Mouse (Mus musculus): ENCODE measurements at regions not wholly inside any gene's neighbourhood (a gene's known extent, or its start where the extent isn't known, plus 50 kb on each side); places are given as distances from the start of the nearest gene placed in this dataset.

DNA sequence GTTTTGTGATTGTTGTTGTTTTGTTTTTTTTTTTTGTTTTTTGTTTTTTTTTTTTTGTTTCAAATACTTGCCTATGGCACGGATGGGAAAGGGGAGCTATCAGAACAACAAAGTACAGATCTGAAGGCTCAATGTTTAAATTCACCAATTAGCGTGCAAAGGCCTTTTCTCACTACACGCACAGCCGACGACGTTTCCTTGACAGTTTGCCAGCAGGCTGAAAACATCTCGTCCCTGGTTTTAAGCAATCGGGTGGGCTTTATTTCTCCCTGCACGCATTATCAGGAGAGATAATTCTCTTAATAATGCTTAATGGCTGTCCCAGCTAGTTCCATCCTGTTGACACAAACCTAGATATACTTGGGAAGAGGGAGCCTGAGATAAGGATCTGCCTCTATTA, 79.6 kb downstream of the Diras2 start:
- H3K9me3 ChIP-seq (replicated peaks; ENCODE audit: insufficient read depth, low read length), result no peaks in the 10 kb centered on the region

DNA sequence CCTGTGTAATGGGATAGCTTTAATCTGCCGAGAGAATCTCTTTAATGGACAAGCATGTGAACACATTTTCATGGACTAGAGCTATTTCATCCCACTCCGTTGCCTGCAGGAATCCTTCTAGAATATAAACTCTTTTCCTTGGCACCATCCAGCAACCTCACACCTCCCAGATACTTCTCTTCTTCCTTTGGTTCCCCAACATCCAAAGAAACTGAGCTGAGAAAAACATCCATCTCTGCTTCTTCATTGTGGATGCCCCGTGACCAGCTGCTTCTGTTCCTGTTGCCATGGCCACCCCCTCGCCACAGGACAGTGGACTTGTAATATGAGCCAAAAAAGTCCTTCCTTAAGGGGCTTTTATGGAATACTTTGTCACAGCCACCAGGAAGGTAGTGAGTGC, 78.8 kb downstream of the Diras2 start:
- Histone ChIP-seq H3K27ac (ENCODE audit: control insufficient read depth, low read depth, low read length) (no peak overlapping the region), H3K79me2 (ENCODE audit: control insufficient read depth, insufficient read depth, low read length, poor library complexity) (no peaks in the 10 kb centered on the region), H3K4me1 (ENCODE audit: control insufficient read depth in 1 of 2, insufficient read depth in 2 of 2, low read length in 2 of 2) (no peaks in the 10 kb centered on the region), H3K9ac (ENCODE audit: control insufficient read depth, low read depth, low read length, poor library complexity, severe bottlenecking) (no peak overlapping the region), H3K36me3 (ENCODE audit: control insufficient read depth in 1 of 2, insufficient read depth in 2 of 2, low read length in 2 of 2) (no peaks in the 10 kb centered on the region), H3K9me3 (replicated peaks; ENCODE audit: insufficient read depth, low read length) (no peaks in the 10 kb centered on the region), H3K27me3 (ENCODE audit: control insufficient read depth in 1 of 2, insufficient read depth in 2 of 2, low read length in 2 of 2) (no peaks in the 10 kb centered on the region), H3K4me3 (ENCODE audit: control insufficient read depth in 1 of 2, insufficient read depth in 1 of 2, low read depth in 2 of 2, low read length in 2 of 2) (no peak overlapping the region)
- no peak for DNase-seq (ENCODE audit: low read depth, low spot score)
- no peak for TF ChIP-seq SIN3A (IDR thresholded peaks at IDR 0.05; ENCODE audit: low read length)
- no peak for TF ChIP-seq MAFK (IDR thresholded peaks at IDR 0.05; ENCODE audit: borderline replicate concordance, low read depth, low read length)
- TF ChIP-seq MYC (IDR thresholded peaks at IDR 0.05; ENCODE audit: low read depth, low read length), result no peak
- no peak for TF ChIP-seq ZC3H11A (IDR thresholded peaks at IDR 0.05; ENCODE audit: low read depth, low read length)
- TF ChIP-seq ETS1 (IDR thresholded peaks at IDR 0.05; ENCODE audit: low read depth, low read length), result no peak
- no peak for TF ChIP-seq ZMIZ1 (IDR thresholded peaks at IDR 0.05; ENCODE audit: low read depth, low read length)
- no peak for TF ChIP-seq USF2 (IDR thresholded peaks at IDR 0.05; ENCODE audit: borderline replicate concordance in 1 of 2, insufficient read depth in 1 of 2, low read depth in 1 of 2, low read length in 2 of 2)
- TF ChIP-seq TBP (IDR thresholded peaks at IDR 0.05; ENCODE audit: low read depth, low read length), result no peak
- no peak for TF ChIP-seq CHD1 (IDR thresholded peaks at IDR 0.05; ENCODE audit: low read depth, low read length)
- TF ChIP-seq ZNF384 (IDR thresholded peaks at IDR 0.05; ENCODE audit: low read depth, low read length), result no peak
- TF ChIP-seq TAL1 (IDR thresholded peaks at IDR 0.05; ENCODE audit: low read length), result no peak
- no peak for TF ChIP-seq JUND (IDR thresholded peaks at IDR 0.05; ENCODE audit: low read depth, low read length)
- TF ChIP-seq BHLHE40 (IDR thresholded peaks at IDR 0.05; ENCODE audit: borderline replicate concordance, low read depth, low read length), result no peak
- TF ChIP-seq USF1 (IDR thresholded peaks at IDR 0.05; ENCODE audit: low read depth, low read length), result no peak
- TF ChIP-seq RCOR1 (IDR thresholded peaks at IDR 0.05; ENCODE audit: low read depth, low read length), result no peak
- TF ChIP-seq MXI1 (IDR thresholded peaks at IDR 0.05; ENCODE audit: low read depth, low read length), result no peak

More for the DNA sequence above, 79.6 kb downstream of the Diras2 start:
- Histone ChIP-seq H3K27ac (ENCODE audit: control insufficient read depth, low read depth, low read length) (no peak overlapping the region), H3K36me3 (ENCODE audit: control insufficient read depth in 1 of 2, insufficient read depth in 2 of 2, low read length in 2 of 2) (no peaks in the 10 kb centered on the region), H3K4me3 (ENCODE audit: control insufficient read depth in 1 of 2, insufficient read depth in 1 of 2, low read depth in 2 of 2, low read length in 2 of 2) (no peak overlapping the region), H3K4me1 (ENCODE audit: control insufficient read depth in 1 of 2, insufficient read depth in 2 of 2, low read length in 2 of 2) (no peaks in the 10 kb centered on the region), H3K9ac (ENCODE audit: control insufficient read depth, low read depth, low read length, poor library complexity, severe bottlenecking) (no peak overlapping the region), H3K79me2 (ENCODE audit: control insufficient read depth, insufficient read depth, low read length, poor library complexity) (no peaks in the 10 kb centered on the region), H3K27me3 (ENCODE audit: control insufficient read depth in 1 of 2, insufficient read depth in 2 of 2, low read length in 2 of 2) (no peaks in the 10 kb centered on the region)
- no peak for DNase-seq (ENCODE audit: low read depth, low spot score)
- TF ChIP-seq POLR2AphosphoS2 (IDR thresholded peaks at IDR 0.05; ENCODE audit: low read length), result no peak
- no peak for TF ChIP-seq MYC (IDR thresholded peaks at IDR 0.05; ENCODE audit: low read depth, low read length)
- TF ChIP-seq ZKSCAN1 (IDR thresholded peaks at IDR 0.05; ENCODE audit: low read depth, low read length), result no peak
- no peak for TF ChIP-seq BHLHE40 (IDR thresholded peaks at IDR 0.05; ENCODE audit: borderline replicate concordance, low read depth, low read length)
- TF ChIP-seq MAX (IDR thresholded peaks at IDR 0.05; ENCODE audit: low read length), result no peak
- TF ChIP-seq ZNF384 (IDR thresholded peaks at IDR 0.05; ENCODE audit: low read depth, low read length), result no peak
- TF ChIP-seq NRF1 (IDR thresholded peaks at IDR 0.05; ENCODE audit: insufficient read depth, low read depth, low read length, poor library complexity, severe bottlenecking), result no peak
- no peak for TF ChIP-seq ZC3H11A (IDR thresholded peaks at IDR 0.05; ENCODE audit: low read depth, low read length)

Data from MEL (cell line).